Mouse (Mus musculus) adipocyte (in vitro differentiated cells): Measurements from ENCODE around the gene Fam110c.
A peak's percentile ranks its signal among the peaks of the same experiment; 100 is the strongest.
"Not testable (repeated sequence)": the region's sequence is repeated elsewhere in the genome, so short reads cannot be mapped to it uniquely, and the experiment has no call there.

Experiments used
- DNase-seq: peaks from one replicate; pipeline ENCODE4 v3.0.0-alpha.2; 2016; ENCODE audit warnings: low spot score

Fam110c gene

DNA sequence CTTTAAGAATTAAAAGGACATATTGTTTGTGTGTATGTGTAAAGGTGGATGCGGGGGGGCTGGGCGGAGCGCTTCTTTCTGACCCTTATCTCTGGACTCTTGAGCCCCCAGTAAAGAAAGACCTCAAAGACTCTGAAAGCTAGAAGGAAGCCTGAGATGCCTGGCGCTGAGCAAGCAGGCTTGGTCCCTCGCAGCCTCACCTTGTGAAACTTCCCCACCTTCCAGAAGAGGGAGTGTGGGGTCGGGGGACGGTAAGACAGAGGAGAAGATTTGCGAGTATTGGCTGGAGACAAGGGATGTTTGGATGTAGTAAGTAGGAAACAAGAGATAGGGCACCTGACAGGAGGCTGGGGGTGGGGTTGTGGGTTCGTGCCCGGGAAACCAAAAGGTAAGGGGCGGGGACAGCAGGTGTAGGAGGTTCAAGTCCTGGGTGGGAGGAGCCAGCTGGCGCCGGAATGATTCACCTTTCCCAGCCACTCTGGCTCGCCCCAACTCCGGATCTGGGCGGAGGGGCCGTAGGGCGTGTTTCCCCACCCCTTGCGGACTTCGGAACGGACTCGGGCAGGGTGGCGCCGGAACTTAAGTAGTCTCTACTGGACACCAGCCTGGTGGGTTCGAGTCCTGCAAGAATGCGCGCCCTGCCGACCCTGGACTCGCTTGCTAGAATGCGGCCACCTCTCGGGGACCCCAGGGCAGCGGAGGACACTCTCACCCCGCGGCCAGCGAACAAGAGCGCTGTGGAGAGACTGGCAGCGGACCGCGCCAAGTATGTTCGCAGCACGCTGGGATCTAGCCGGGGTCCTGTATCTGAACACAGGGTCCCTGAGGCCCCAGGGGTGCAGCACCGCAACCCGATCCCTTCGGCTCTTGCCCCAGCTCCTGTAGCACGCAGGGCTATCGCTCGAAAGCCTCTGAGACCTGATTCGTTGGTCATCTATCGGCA lies at the start of gene Fam110c:
Gene Fam110c, plus strand, starts transcription at position 450 of the 943 bp plus-strand sequence.
- DNase-seq: peak; percentile 50

GRCm38 (mm10) chr12:31026423-31026822 lies 47.2 kb upstream of the Fam110c start:
- DNase-seq: peak; percentile 16

GRCm38 (mm10) chr12:31052066-31052465 lies 21.6 kb upstream of the Fam110c start:
- no peak for DNase-seq

DNA sequence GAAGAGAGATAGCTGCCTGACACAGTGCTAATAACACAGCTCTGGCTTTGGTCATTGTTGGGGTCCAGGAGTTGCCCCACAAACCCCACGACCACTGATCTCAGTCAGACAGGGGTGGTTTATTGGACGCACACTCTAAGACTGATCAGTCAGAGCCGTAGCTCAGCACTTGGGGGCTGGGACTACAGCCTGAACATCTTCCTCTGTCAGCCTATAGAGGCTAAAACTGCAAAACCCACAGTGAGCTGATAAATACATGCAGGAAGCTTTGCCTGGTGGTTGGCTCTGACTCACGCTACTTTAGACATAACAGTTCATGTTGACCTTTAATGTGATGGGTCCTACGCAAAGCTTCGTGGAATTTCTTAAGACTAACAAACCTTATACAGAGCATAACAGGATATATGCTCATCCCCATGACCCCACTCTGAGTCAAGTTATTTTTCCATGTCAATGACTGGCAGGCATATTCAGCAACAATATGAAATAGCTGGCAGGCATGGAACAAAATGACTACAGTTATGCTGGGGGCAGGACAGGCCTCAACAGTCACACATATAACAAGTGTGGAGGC lies 17.3 kb upstream of the Fam110c start:
- DNase-seq: no peak

DNA sequence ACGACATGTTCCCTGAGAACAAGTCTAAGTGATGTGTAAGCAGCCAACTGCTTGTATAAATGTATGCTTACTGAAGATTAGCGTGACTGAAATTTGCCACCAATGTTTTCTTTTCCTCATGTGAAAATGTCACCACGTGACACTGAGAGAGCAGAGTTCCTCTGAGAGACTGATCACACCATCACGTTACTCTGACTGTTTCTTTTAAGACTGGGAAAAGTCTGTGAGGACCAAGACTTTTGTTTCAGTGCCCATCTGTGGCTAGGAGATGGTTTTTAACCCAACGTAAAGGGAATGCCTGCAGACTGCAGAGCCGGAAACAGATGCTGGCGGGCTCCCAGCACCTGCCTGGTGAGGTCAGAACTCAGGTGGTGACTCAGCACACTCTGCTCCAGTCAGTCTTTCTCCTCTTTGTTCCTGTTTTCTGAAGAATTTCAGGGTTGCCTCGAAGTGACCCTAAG lies 14.2 kb upstream of the Fam110c start:
- no peak for DNase-seq

DNA sequence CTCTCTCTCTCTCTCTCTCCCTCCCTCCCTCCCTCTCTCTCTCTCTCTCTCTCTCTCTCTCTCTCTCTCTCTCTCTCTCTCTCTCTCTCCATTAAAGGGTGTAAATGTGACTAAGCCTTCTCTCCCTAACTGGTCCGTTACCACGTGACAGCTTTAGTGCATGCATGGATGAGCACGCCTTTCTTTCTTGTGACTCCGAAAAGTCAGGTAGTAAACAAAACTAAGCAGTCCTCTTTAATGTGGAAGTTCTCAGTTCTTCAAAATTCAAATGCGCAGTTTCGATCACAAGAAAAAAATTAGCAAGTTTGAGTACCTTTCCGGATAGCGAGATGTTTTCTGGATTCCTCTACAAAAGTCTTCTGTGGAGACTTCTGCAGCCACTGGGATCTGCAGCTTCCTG lies 13.4 kb upstream of the Fam110c start:
- DNase-seq: no peak

- peak; percentile 54 for DNase-seq
Measured at GRCm38 (mm10) chr12:31071222-31071621, 2.4 kb upstream of the Fam110c start.

DNA sequence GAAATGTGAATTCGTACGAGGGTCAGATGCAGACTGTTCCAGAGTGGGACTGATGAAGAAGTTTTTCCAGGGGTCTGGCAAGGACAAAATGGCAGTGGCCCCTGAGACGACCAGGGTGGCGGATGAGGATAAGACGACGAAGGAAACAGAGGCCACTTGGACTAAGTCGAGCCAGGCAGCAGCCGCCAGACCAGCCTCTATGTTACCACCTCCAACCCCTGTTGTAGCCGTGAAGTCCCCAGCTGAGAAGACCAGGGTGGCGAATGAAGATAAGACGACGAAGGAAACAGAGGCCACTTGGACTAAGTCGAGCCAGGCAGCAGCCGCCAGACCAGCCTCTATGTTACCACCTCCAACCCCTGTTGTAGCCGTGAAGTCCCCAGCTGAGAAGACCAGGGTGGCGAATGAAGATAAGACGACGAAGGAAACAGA lies 710 bp downstream of the Fam110c start:
- DNase-seq: not testable (repeated sequence)

DNA sequence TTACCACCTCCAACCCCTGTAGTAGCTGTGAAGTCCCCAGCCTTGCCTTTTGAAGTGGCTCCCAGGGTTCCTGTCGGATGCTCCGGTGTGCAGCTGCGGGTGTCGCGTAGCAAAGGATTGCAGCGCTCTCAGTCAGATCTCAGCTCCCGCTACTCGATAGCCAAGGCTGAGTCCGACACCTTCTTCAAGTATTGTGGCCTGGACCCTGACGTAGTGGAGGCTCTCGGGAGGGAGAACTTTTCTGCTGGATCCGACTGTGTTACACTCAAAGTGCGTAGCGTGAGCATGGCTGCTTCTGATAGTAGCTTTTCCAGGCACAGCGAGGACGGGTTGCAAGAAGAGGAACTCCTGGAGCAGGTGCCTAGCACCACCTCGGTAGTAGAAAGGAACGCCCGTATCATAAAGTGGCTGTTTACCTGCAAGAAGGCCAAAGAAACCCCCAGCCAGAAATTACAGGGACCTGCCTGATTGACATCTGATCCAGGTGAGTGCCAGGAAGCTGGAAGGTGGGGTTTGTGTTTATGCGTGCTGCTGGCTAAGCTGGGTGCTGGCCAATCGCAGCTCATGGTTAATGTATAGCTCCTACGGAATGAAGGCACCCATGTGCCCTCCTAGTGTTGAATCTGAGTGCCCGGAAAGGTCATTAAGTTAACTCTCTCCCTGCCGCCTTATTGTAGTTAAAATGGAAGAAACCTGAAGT lies 1.3 kb downstream of the Fam110c start:
- peak; percentile 56 for DNase-seq

DNA sequence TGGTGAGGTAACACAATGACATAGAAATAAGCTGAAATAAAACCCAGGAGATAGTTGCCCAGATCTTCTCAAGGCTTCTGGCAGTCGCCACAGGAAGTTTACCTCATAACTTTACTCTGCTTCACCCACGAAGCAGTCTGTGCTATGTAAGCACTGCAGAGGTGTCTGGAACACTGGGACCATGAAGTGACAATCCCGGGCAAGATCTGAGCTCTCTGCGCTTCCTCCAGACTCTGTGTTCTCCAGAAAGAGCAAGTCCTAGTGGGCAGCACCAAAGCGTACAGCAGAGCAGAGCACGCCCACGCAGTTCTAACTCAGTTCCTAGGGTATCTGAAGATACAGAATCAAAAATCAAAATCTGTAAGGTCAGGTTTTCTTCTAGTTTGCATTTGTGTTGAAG lies 3.4 kb downstream of the Fam110c start:
- DNase-seq: no peak

GRCm38 (mm10) chr12:31078030-31078429 lies 4.4 kb downstream of the Fam110c start:
- peak; percentile 54 for DNase-seq

GRCm38 (mm10) chr12:31080352-31080751 lies 6.7 kb downstream of the Fam110c start:
- DNase-seq: no peak

DNA sequence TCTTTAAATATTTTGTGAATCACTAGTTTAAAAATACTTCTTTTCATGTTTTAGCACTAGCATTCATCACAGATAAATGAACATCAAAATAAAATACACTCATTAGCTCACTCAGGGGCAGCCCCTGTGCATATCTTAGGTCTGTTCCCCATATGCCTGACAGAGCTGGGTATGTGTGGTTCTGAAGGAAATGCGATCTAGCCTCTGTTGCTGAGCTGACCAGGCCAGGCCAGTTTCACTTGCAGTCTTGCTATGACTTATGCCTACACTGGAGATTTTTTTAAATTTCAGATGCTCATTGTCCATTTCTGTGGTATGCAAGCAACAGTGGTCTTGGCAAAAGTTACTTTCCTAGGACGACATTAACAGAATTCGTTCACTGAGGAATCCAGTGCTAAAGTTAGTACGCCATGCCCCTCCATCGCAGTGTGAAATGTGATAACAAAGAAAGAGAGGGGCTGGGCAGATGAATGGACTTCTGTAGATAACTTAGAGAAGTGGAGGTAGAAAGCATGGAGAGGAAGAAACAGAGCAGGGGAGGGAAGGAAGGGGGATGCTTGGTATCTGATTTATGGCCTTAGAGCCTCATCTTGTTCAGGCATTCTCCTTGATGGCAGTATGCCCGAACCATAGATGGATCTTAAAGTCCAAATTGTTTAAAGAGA lies 7.4 kb downstream of the Fam110c start:
- no peak for DNase-seq

GRCm38 (mm10) chr12:31083007-31083406 lies 9.3 kb downstream of the Fam110c start:
- DNase-seq: no peak

- no peak for DNase-seq
Measured at GRCm38 (mm10) chr12:31083407-31083806, 9.7 kb downstream of the Fam110c start.

DNA sequence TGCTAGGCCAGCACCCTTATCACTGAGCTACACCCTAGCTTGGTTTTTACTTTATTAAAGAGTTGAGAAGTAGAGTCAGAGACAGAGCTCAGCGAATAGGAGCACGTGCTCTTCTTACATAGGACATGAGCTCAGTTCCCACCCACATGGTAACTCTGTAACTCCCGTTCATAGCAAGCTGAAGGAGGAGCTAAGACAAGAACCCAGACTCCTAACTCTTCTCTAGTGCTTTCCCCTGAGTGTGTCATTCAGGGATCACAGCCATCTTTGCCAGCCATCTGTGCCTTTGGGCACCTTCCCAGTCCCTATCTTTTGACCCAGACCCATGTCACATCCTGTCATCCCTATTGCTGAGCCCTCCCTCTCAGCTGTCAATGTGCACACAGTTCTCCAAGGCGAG lies 13.4 kb downstream of the Fam110c start:
- no peak for DNase-seq

GRCm38 (mm10) chr12:31090401-31090800 lies 16.7 kb downstream of the Fam110c start:
- DNase-seq: no peak

DNA sequence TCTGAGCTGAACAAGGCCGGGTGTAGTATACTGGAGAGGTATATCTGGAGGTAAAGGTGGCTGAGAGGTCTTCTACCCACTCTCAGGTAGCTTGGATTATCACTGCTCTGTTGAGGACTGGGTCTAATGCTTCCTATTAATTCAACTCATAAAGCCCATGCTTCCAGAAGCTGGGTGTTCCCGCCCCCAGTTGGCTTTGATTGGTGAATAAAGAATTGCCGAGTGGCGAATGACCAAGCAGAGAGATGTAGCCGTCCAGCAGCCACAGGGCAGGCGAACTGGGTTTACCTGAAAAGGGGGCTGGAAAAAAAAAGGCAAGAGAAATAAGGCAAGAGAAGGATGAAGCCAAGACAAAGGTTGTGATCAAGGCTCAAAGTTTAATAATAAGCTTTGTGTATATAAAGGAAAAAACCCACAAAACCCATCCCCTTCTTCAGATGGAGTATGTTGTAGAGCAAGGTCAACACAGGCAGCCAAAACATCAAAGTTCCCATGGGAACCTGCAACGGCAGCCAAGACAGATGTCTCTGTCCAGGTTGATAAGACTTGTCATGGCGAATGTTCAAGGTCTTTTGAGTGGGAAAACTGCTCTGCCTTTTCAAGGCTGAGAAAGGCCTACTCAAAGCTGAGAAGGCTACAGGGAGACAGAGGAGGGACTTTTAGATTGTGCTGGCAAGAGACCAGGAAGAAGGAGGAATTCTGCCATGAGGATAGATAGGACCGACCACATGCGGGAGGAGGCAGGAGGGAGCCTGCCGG lies 17.4 kb downstream of the Fam110c start:
- DNase-seq: no peak

- no peak for DNase-seq
Measured at GRCm38 (mm10) chr12:31092481-31092880, 18.8 kb downstream of the Fam110c start.

DNA sequence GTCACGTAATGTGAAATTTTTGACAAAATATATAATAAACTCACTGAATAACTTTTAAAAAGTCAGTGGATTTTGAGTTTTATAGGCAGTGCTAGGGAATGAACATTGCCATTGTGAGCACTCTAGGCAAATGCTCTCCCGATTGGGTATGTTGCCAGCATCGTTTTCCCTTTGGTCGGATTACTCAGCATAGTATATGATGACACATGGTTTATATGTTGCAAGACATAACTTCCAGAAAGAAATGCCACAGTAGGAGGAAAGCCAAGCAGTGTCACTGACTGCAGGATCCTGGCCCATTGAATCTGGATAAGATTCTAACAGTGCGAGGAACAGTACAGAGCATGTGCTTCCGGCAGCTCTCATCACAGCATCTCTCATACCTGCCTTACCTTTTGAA lies 23.5 kb downstream of the Fam110c start:
- peak; percentile 96 for DNase-seq

GRCm38 (mm10) chr12:31101190-31101589 lies 27.5 kb downstream of the Fam110c start:
- DNase-seq: peak; percentile 39
